Mouse (Mus musculus): ENCODE data around the gene Ralgapa2. TPM values are rescaled to one million over a fixed set of nuclear protein-coding genes. Genes with fewer than 3 reads are reported as not detected.

Ralgapa2 gene
- polyA plus RNA-seq, 1 experiment from 2014 or later = 11.4 TPM

DNA sequence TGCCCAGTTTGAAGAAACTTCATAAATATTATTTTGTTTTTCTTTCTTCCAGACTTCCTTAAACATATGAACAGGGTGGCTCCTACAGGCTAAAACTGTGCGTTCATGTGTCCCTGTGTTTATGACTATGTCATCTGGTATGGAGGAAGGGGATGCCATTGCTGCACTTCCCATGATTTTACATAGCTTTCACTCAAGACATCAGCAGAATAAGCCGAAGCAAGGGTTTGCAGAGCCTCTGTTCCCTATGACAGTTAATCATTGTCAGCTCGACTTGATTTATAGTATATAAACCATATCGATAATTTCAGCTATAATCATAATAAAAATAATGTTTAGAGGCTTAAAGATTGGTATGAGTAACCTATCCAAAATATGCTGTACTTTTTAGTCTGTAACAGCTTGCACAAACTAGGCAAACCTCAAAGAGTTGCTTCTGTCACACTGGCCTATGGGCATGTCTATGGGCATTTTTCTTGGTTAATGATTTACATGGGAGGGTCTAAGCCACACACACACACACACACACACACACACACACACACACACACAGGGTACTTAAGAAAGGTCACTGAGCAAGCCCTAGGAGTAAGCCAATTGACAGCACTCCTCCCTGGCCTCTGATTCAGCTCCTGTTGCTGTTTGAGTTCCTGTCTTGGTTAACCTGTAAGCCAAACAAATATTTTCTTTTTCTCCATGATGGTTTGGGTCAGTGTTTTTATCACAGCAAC, 12.7 kb upstream of the Ralgapa2 start:
- no peak overlapping the region for H3K27ac ChIP-seq
- H3K9ac ChIP-seq = no peak overlapping the region
- no peaks in the 10 kb centered on the region for H3K9me3 ChIP-seq
- ATAC-seq (ENCODE audit: low FRiP score, low read depth) = no peak
- no peak overlapping the region for H3K4me2 ChIP-seq (replicated peaks)
- no peaks in the 10 kb centered on the region for H3K27me3 ChIP-seq (replicated peaks)
- H3K4me1 ChIP-seq = no peaks in the 10 kb centered on the region
- no peaks in the 10 kb centered on the region for H3K36me3 ChIP-seq
- no peak overlapping the region for H3K4me3 ChIP-seq
- 87% methylated on average over 4 of the region's 4 CpGs for WGBS

DNA sequence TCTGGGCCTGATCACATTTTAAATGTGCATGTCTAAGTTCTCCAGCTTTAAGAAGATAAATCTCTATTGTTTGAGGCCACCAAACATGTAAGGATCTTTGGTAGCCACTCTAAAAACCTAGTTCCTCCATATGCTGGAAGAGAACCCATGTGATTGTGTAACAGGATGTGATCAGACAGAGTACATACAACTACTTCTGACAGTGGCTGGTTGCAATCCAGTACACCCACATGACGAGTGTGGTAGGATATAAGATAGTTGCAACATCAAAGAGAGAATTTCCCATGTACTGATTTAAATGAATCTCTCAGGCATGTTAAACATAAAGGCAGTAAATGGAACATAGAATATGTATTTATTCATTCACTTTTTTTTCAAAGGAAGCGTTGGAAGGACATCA, 4.8 kb upstream of the Ralgapa2 start:
- Histone ChIP-seq H3K4me2 (replicated peaks) (no peak overlapping the region), H3K36me3 (no peaks in the 10 kb centered on the region)

DNA sequence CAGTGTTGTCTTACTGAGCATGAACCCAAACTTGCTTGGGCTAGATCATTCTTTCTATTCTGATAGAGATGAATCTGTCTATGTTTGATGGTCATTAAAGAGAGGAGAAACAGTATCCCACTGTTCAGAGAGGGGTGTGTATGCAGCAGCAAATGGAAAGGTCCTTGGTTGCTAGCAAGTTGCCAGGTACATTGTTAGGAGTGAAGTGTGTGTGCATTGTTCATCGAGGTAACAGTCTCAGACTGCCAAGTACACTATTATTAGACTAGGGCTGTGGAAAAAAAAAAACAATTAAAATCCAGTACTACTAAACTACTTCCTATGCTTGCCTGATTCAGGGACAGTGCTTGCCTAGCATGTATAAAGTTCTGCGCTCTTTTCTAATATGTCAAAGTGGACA, 2.9 kb upstream of the Ralgapa2 start:
- H3K9ac ChIP-seq = no peak overlapping the region
- H3K36me3 ChIP-seq = no peaks in the 10 kb centered on the region
- 75% methylated on average over 2 of the region's 2 CpGs for WGBS
- no peaks in the 10 kb centered on the region for H3K27me3 ChIP-seq (replicated peaks)
- H3K4me1 ChIP-seq = peaks cover 7% of the 10 kb centered on the region
- H3K27ac ChIP-seq = no peak overlapping the region
- ATAC-seq (ENCODE audit: low FRiP score, low read depth) = no peak
- no peaks in the 10 kb centered on the region for H3K9me3 ChIP-seq
- no peak overlapping the region for H3K4me2 ChIP-seq (replicated peaks)
- no peak overlapping the region for H3K4me3 ChIP-seq

More for the DNA sequence above, 4.8 kb upstream of the Ralgapa2 start:
- Histone ChIP-seq H3K27ac (no peak overlapping the region), H3K27me3 (replicated peaks) (no peaks in the 10 kb centered on the region), H3K4me1 (no peaks in the 10 kb centered on the region), H3K4me3 (no peak overlapping the region), H3K9ac (no peak overlapping the region), H3K9me3 (no peaks in the 10 kb centered on the region)
- no peak for ATAC-seq (ENCODE audit: low FRiP score, low read depth)
- WGBS = 86% methylated on average over 2 of the region's 2 CpGs

DNA sequence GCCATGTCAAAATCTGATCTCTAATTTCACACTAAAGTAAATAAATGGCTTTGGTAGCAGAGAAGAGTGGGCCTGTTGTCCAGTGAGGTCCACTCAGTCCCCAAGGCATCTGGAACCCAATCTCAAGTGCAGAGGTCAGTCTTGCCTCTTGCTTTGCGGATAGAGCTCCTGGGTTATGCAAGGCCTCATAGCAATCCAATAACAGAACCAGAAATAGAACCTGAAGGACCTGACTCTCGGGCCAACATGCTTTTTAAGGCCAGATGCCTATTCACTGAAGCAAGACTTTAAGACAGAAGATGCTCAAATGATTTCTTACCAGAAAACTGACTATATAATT, 407 bp upstream of the Ralgapa2 start:
- WGBS = 80% methylated on average over 2 of the region's 2 CpGs
- H3K9me3 ChIP-seq = no peaks in the 10 kb centered on the region
- H3K9ac ChIP-seq = no peak overlapping the region
- H3K4me1 ChIP-seq = peaks cover 7% of the 10 kb centered on the region
- ATAC-seq (ENCODE audit: low FRiP score, low read depth) = peak; percentile 6; the same call in 1 of the 2 replicates
- H3K36me3 ChIP-seq = no peaks in the 10 kb centered on the region
- H3K4me2 ChIP-seq (replicated peaks) = peak overlapping the region; percentile 76
- no peak overlapping the region for H3K4me3 ChIP-seq
- H3K27me3 ChIP-seq (replicated peaks) = no peaks in the 10 kb centered on the region
- no peak overlapping the region for H3K27ac ChIP-seq

DNA sequence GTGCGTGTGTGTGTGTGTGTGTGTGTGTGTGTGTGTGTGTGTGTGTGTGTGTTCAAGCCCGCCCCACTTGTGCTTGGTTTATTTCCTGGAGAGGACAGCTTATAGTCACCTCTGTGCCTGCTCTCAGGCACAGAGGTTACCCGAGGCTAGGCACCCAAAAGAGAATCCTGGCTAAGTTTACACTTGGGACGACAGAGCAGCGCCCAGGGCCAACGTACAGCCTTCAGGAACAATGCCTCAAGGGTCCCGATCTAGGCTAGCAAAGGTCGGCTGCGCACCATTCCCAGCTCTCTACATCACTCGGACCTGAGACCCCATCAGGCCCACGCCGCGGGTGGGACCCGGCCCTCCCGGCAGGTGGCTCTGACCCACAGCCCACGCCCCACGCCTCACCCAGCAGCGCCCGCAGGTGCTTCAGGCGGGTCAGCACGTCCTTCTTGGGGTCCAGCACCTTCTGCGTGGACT, 711 bp downstream of the Ralgapa2 start:
- peaks cover 7% of the 10 kb centered on the region for H3K4me1 ChIP-seq
- WGBS = under 1% methylated on average over 22 of the region's 22 CpGs
- no peaks in the 10 kb centered on the region for H3K27me3 ChIP-seq (replicated peaks)
- no peak for ATAC-seq (ENCODE audit: low FRiP score, low read depth)
- no peaks in the 10 kb centered on the region for H3K36me3 ChIP-seq
- H3K9ac ChIP-seq = peak overlapping the region; percentile 76
- H3K4me2 ChIP-seq (replicated peaks) = peak overlapping the region; percentile 76
- no peaks in the 10 kb centered on the region for H3K9me3 ChIP-seq
- no peak overlapping the region; the same call in 1 of the 2 replicates for H3K27ac ChIP-seq
- peak overlapping the region; percentile 69 for H3K4me3 ChIP-seq

DNA sequence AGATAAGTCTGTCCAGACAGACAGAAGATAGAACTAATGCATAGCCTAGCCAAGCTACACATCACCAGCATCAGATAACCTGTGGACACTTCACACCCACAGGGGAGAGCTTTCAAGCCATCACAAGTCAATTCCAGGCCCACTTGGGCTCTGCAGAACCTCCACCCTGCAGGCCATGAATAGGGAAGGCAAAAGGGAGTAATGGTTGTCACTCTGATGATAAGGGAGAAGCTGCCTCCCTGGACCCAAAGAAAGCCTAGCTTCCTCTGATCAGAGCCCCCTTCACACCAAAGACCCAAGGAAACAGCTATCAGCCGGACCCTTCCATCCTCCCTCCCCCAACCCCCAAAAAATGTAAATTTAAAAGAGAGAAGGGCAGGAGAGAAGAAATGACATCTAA, 1.4 kb downstream of the Ralgapa2 start:
- Histone ChIP-seq H3K4me1 (peaks cover 7% of the 10 kb centered on the region), H3K27ac (no peak overlapping the region), H3K36me3 (no peaks in the 10 kb centered on the region), H3K4me3 (peak overlapping the region; percentile 69; the same call in 1 of the 2 replicates), H3K9me3 (no peaks in the 10 kb centered on the region), H3K9ac (peak overlapping the region; percentile 76), H3K4me2 (replicated peaks) (peak overlapping the region; percentile 76), H3K27me3 (replicated peaks) (no peaks in the 10 kb centered on the region)
- 33% methylated on average over 1 of the region's 1 CpGs for WGBS
- ATAC-seq (ENCODE audit: low FRiP score, low read depth) = no peak

DNA sequence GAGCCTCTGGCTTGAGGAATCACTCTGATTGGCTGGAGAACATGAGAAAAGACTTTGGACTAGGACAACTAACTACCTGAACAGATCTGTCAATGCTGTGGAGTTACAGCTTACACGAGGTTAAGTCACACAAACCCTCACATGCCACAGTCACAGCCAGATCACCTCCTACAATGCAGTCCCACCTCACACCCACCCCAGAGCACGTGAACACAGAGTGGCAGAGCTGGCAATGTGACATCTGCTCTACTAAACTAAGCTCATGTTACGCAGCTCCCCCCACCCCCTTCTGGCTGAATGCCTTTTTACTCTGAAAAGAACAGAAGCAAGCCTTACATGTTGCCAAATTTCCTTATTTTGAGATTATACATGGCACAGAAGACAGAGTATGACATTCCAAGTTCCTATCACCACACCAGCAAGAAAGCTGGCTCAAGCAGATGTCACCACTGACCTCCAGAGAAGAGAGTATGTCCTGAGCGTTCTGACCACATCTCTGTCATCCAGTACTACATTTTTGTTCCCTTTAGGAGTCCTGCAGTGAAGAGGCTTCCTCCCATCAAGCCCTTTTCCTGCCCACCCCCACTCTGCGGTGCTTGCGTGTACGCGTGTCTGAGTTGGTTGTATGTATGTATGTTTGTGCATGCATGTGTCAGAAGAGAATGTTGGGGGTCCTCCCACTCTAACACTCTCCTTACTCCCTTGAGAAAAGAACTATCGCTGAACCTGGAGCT, 9.4 kb downstream of the Ralgapa2 start:
- 74% methylated on average over 9 of the region's 9 CpGs for WGBS
- H3K27ac ChIP-seq = no peak overlapping the region
- H3K9me3 ChIP-seq = no peaks in the 10 kb centered on the region
- ATAC-seq (ENCODE audit: low FRiP score, low read depth) = no peak
- H3K4me2 ChIP-seq (replicated peaks) = no peak overlapping the region
- no peaks in the 10 kb centered on the region for H3K36me3 ChIP-seq
- H3K4me1 ChIP-seq = peaks cover 4% of the 10 kb centered on the region
- H3K9ac ChIP-seq = no peak overlapping the region
- H3K4me3 ChIP-seq = no peak overlapping the region
- H3K27me3 ChIP-seq (replicated peaks) = no peaks in the 10 kb centered on the region

DNA sequence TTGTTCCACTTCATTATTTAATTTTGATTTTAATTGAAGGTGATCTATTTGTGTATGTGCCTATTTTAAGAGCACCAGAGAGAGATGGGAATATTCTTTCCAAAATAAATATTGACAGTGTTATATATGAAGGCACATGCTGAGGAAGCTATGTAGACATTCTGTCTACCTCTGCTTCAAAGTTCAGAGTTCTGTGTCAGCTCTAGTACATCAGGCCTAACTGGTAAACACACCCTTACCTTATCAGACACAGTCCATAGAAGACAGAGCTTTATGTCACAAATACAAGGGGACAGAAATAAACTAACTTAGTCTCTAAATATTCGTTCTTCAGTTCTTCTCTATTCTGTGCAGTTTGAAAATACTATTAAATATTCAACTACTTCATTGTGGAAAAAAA, 12.1 kb downstream of the Ralgapa2 start:
- Histone ChIP-seq H3K4me2 (replicated peaks) (no peak overlapping the region), H3K9me3 (no peaks in the 10 kb centered on the region), H3K27ac (no peak overlapping the region), H3K9ac (no peak overlapping the region), H3K27me3 (replicated peaks) (no peaks in the 10 kb centered on the region), H3K4me3 (no peak overlapping the region), H3K4me1 (peaks cover 4% of the 10 kb centered on the region), H3K36me3 (no peaks in the 10 kb centered on the region)
- WGBS = 91% methylated on average over 1 of the region's 1 CpGs
- no peak for ATAC-seq (ENCODE audit: low FRiP score, low read depth)

DNA sequence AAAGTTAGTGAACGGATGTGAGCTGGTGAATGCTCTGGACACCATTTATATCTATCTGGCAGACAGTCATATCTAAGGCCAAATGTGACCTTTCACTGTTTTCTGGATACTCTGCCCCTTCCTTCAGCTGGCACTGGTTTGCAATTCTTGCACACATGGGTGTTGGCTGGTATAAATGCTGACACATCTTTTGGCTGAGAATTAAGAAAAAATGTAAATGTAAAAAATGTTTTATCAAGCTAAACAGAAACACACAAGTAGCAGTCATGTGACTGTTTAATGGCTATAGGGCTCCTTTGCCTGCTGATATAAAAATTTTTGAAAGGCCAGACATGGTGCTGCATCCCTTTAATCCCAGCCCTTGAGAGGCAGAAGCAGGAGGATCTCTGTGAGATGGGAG, 13.0 kb downstream of the Ralgapa2 start:
- ATAC-seq (ENCODE audit: low FRiP score, low read depth) = no peak
- H3K9ac ChIP-seq = no peak overlapping the region

DNA sequence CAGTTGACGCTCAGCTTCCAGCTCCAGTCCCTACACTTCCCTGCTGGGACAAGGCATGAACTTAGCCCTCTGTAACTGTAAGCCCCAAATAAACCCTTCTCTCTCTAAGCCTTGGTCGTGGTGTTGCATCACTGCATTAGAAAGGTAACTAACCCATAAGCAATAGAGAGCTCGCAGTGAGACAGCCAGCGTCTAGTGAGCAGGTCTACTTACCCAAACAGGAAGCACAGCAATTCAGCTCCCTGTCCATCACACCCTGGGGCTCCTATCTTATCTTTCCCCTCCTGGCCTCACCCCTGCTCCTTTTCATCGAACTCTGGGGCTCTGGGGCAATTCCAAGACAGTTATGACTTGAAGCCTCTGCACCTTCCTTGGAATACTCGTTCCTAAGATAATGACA, 13.8 kb downstream of the Ralgapa2 start:
- Histone ChIP-seq H3K4me3 (no peak overlapping the region), H3K4me2 (replicated peaks) (no peak overlapping the region), H3K9ac (no peak overlapping the region), H3K4me1 (peaks cover 4% of the 10 kb centered on the region), H3K36me3 (no peaks in the 10 kb centered on the region), H3K27ac (no peak overlapping the region), H3K9me3 (no peaks in the 10 kb centered on the region), H3K27me3 (replicated peaks) (no peaks in the 10 kb centered on the region)
- no peak for ATAC-seq (ENCODE audit: low FRiP score, low read depth)
- 89% methylated on average over 6 of the region's 6 CpGs for WGBS

More for the DNA sequence above, 13.0 kb downstream of the Ralgapa2 start:
- Histone ChIP-seq H3K27me3 (replicated peaks) (no peaks in the 10 kb centered on the region), H3K9me3 (no peaks in the 10 kb centered on the region), H3K27ac (no peak overlapping the region), H3K4me2 (replicated peaks) (no peak overlapping the region), H3K36me3 (no peaks in the 10 kb centered on the region), H3K4me3 (no peak overlapping the region), H3K4me1 (peaks cover 4% of the 10 kb centered on the region)
- WGBS = 93% methylated on average over 1 of the region's 1 CpGs

DNA sequence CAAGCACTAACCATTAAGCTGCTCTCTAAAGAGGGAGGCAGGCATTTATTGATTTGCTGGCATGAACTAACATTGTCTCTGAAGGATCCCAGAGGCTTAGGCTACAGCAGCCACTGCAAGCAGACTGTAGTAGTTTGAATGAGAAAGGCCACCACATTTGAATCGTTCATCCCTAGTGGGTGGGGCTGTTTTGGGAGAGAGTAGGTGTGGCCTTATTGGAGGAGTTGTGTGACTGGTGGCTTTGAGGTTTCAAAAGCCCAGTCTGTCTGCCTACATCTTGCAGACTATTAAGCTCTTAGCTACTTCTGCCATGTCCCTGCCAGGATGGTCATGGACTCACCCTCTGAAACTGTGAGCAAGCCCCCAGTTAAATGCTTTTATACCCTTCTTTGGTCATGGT, 15.1 kb downstream of the Ralgapa2 start:
- H3K36me3 ChIP-seq = no peaks in the 10 kb centered on the region
- no peak overlapping the region for H3K4me2 ChIP-seq (replicated peaks)
- H3K4me1 ChIP-seq = no peaks in the 10 kb centered on the region
- no peak for ATAC-seq (ENCODE audit: low FRiP score, low read depth)
- H3K9me3 ChIP-seq = no peaks in the 10 kb centered on the region
- H3K27me3 ChIP-seq (replicated peaks) = no peaks in the 10 kb centered on the region
- WGBS = 28% methylated on average over 1 of the region's 1 CpGs
- no peak overlapping the region for H3K27ac ChIP-seq
- no peak overlapping the region for H3K9ac ChIP-seq
- H3K4me3 ChIP-seq = no peak overlapping the region

DNA sequence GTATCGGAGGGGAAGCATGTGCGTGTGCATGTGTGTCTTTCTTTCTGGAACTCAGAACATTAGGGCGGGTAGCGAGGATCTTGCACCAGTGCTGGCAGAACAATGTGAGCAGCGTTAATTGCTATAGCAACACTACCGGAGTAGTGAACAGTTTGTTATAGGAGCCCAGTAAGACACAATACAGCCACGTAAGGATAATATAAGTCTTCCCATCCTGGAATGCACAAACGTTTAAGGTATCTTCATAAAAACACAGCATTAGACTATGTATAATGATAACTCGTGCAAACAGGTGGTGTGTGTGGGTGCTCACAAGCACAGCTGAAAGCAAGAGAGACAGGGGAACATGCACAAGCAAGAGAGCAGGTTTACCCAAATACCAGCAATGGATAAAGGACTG, 16.4 kb downstream of the Ralgapa2 start:
- no peaks in the 10 kb centered on the region for H3K27me3 ChIP-seq (replicated peaks)
- WGBS = 75% methylated on average over 9 of the region's 9 CpGs
- ATAC-seq (ENCODE audit: low FRiP score, low read depth) = no peak
- H3K9ac ChIP-seq = no peak overlapping the region
- H3K36me3 ChIP-seq = no peaks in the 10 kb centered on the region
- H3K27ac ChIP-seq = no peak overlapping the region
- no peak overlapping the region for H3K4me3 ChIP-seq
- no peaks in the 10 kb centered on the region for H3K9me3 ChIP-seq
- no peak overlapping the region for H3K4me2 ChIP-seq (replicated peaks)
- H3K4me1 ChIP-seq = no peaks in the 10 kb centered on the region

All from neural tube, embryonic 12.5 days (tissue).